Mouse (Mus musculus): ENCODE results near the gene Rpl36a.

DNA sequence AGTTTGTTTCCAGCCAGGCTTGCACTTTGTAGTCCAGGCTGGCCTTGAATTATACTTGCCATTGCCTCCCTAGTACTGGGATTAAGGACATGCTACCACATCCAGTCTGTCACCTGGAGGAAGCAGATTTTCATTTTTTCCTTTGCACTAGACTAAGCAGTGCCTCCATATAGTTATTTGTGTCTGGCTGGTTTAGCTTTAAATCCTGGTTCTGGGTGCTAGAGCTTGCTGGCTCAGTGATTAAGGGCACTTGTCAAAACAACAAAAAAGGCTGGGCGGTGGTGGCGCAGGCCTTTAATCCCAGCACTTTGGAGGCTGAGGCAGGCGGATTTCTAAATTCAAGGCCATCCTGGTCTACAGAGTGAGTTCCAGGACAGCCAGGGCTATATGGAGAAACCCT is 3.5 kb downstream of the Rpl36a start:
- TF ChIP-seq TAL1 (IDR thresholded peaks at IDR 0.05; ENCODE audit: low read length) (no peak), GATA1 (IDR thresholded peaks at IDR 0.05; ENCODE audit: low read length) (no peak)
